Mouse (Mus musculus) kidney, adult 2 months (tissue): ENCODE results near the gene Ubl3.

Source experiments
- CTCF ChIP-seq: fragments of 200-500 bp; conservative IDR thresholded peaks from 2 replicates; pipeline ENCODE4 v1.5.1; 2011; ENCODE audit warnings: low read depth, mild to moderate bottlenecking, control low read depth, low read length, moderate library complexity, mixed read lengths; ENCODE audit not compliant: insufficient read depth, insufficient read length
- POLR2A ChIP-seq: fragments of 200-500 bp; IDR thresholded peaks from one replicate; pipeline ENCODE4 v1.6.1; 2011; ENCODE audit warnings: low read depth, low read length, control low read depth

DNA sequence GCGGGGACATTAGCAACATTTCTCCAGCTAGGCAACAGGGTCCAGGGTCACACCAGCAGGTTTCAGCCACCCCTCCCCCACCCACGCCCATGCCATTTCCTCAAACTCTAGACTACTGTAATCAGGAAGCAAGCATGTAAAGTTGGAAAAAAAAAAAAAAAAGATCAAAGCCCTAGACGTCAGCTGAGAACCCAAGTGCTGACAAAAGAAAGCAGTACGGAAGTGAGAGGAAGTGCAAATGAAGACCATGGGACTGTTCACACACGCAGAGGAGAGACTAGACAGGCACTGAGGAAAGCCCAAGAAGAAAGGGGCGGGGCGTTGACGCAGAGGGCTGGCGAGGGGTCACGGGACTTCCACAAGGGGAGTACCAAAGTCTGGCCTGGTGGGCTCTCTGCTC is 57.4 kb downstream of the Ubl3 start:
- no peak for TF ChIP-seq POLR2A
- TF ChIP-seq CTCF, result no peak
